Mouse (Mus musculus) gastrocnemius, adult 18-20 months (tissue): Measurements from ENCODE around the gene Rufy2. TPM values are rescaled to one million over a fixed set of nuclear protein-coding genes. Genes with fewer than 3 reads are reported as not detected.

Source experiments
- DNase-seq: peaks from one replicate; pipeline ENCODE4 v3.0.0; 2021; ENCODE audit warnings: low spot score
- long read RNA-seq, 2 experiments: library from polyadenylated mRNA; stranded (forward); transcript quantifications; one replicate each; pipeline ENCODE4 v2.0.0; 2021
- total RNA-seq, 2 experiments: library from RNA; stranded (reverse); gene quantifications; 2 replicates each; pipeline ENCODE4 v1.2.3; 2021

The Rufy2 gene
- 1 to 10 TPM; 4.1 to 4.9 TPM for total RNA-seq
- long read RNA-seq, experiment 1, full-length matches to known transcripts: 1 of 2 reads
- long read RNA-seq, experiment 1, partial matches to known transcripts: 1 of 2 reads
- long read RNA-seq, experiment 1, other reads (novel, unspliced or antisense): 0 of 2 reads
- long read RNA-seq, experiment 2, full-length matches to known transcripts: 1 of 4 reads
- long read RNA-seq, experiment 2, partial matches to known transcripts: 0 of 4 reads
- long read RNA-seq, experiment 2, other reads (novel, unspliced or antisense): 3 of 4 reads

- DNase-seq: peak; percentile 71
These were observed at the start of gene Rufy2 for GRCm38 (mm10) chr10:62980039-62980954. Gene Rufy2, plus strand, starts transcription at chr10:62980223.

DNA sequence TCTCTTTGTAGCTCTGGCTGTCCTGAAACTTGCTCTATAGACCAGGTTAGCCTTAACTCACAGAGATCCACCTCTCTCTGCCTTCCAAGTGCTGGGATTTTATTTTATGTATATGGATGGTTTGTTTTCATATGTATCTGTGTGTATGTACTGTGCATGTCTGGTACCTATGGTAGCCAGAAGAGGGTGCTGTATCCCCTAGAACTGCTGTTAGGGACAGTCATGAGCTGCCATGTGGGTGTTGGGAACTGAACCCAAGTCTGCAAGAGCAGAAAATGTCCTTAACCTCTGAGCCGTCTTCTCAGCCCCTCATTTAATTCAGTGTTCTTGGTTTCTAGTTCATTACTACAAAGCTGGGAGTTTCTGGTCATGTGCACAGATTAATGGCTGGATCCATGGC is 47.6 kb upstream of the Rufy2 start:
- no peak for DNase-seq

GRCm38 (mm10) chr10:62944975-62945580 is 34.9 kb upstream of the Rufy2 start:
- DNase-seq: no peak

DNA sequence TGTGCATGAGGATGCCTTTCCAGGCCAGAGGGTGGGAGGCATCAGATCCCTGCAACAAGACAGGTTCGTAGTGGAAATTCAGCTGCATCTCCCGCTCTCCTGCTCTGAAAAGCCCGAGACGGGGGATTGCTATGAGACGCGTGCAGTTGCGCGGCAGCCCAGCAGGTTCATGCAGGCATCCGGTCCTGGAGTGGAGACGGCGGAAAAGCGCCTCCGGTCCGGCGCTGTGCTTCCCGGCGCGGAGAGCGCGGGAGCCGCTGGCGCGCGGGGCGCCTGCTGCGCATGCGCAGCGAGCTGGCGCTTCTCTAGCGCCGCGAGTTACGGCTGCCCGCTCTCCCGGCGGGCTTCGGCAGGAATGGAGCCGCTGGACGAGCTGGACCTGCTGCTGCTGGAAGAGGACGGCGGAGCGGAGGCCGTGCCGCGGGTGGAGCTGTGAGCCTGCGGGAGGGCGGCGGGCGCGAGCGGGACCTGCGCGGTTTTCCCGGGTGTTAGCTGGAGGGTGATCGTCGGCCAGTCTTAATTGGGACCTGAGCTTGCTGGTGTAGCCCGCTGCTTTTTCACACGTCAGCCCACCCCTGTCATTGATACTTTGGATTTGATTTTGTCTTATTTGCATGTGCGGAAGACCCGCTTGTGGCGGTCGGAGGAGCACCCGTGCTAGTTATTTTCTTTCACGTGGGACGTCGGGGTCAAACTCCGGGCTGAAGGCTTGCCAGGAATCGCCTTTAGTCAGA is 33.1 kb upstream of the Rufy2 start, which contains the start of gene Dna2:
Gene Dna2, plus strand, starts transcription at position 289 of the 734 bp plus-strand sequence.
- DNase-seq: peak; percentile 51

DNA sequence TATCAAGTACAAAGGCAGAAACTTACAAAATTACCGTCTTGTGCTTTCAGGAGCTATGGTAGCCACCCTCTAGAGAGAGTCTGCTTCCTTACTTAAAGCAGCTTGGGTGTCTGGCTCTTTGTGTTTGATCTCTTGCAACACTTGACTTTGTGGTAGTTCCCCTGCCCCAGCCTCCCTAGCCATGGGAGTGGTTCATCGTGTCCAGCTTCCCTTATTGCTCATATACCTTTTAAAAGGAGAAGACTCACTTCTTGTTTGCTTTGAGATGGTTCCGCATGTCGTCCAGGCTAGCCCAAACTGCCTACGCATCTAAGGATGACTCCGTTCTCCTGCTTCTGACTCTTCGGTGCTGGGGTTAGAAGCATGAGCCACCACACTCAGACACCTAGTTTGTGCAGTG is 31.5 kb upstream of the Rufy2 start:
- DNase-seq: no peak

- no peak for DNase-seq
These were observed 16.1 kb upstream of the Rufy2 start for GRCm38 (mm10) chr10:62963956-62964355.

DNA sequence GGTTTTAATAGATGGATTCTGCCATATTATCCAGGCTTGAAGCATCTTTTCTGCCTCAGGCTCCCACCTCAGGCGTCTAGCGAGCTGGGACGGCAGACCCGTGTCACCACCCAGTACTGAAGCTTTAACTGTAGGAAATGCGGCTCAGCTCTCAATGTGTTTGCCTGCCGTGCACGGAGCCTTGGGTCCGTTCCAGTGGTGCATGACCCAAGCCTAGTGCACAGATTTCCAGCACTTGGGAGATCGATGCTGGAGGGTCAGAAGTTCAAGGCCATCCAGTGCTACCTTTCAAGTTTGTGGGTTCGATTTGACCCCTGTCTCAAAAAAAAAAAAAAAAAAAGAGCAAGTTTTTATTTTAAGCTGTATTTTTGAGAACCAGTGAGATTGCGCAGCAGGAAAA is 14.2 kb upstream of the Rufy2 start:
- DNase-seq: no peak

GRCm38 (mm10) chr10:62966291-62966690 is 13.7 kb upstream of the Rufy2 start:
- no peak for DNase-seq

GRCm38 (mm10) chr10:62971821-62972220 is 8.2 kb upstream of the Rufy2 start:
- no peak for DNase-seq

DNA sequence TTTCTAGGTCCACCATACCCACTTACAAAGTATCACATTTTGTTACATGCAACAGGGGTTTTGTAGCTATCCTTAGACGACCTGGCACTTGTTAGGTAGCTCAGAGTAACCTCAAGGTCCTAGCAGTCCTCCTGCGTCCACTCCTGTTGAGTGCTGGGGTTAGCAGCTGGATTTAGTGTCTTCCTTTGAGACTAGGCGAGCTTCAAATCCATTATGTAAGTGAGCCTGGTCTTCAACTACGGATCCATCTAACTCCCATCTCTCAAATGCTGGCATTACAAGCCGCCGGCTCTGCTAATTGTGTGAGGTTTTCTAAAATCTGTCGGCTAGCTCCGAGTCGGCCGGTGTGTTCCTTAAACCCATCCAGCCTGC is 370 bp upstream of the Rufy2 start:
- no peak for DNase-seq

DNA sequence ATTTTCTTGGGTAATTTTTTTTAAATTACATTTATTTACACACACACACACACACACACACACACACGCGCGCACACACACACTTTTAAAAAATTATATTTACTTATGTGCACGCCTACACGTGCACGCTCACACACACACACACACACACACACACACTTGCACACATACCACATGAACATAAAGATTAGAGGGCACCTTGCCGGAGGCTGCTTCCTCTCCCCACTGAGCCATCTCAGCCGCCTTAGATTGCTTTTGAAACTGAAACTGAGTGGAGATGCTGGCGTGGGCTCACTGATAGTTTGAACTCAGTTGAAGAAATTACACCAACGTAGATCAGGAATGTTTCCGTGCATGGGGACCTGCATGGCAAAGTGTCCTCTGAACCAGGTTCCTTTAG is 4.0 kb downstream of the Rufy2 start:
- DNase-seq: no peak

DNA sequence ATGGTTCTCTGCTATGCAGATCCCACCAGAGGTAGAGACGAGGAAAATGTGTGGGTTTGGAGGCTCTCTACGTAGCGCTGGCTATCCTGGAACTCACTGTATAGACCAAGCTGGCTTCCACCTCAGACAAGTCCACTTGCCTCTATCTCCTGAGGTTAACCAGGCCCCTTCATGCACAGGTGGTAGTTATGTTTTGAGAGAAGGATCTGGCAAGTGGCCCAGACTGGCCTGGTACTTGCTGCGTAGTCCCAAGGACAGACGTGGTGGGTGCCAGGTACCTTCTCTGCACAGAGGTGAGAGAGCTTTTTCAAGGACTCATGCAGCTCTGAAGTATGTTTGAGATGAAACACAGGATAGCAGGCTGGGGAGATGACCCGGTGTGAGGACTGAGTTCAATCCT is 4.5 kb downstream of the Rufy2 start:
- no peak for DNase-seq

DNA sequence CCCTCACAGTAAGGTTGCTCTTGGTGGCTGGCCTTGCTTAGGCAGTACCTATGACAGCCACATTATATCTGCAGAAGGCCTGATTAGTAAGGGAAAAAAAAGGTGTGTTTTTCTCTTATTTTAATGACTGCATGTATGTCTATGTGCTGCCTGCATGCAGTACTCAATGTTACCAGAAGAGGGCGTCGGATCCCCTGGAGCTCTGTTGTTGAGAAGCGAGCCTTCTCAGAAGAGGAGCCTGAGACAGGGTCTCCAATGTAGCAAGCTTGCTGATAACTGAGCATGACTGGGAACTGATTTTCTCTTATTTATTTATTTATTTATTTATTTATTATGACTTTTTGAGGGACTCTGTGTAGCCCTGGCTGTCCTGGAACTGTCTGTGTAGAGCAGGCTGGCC is 7.3 kb downstream of the Rufy2 start:
- DNase-seq: no peak

GRCm38 (mm10) chr10:62990636-62991035 is 10.6 kb downstream of the Rufy2 start:
- no peak for DNase-seq

- DNase-seq: no peak
These were observed 14.0 kb downstream of the Rufy2 start for GRCm38 (mm10) chr10:62993991-62994390.

DNA sequence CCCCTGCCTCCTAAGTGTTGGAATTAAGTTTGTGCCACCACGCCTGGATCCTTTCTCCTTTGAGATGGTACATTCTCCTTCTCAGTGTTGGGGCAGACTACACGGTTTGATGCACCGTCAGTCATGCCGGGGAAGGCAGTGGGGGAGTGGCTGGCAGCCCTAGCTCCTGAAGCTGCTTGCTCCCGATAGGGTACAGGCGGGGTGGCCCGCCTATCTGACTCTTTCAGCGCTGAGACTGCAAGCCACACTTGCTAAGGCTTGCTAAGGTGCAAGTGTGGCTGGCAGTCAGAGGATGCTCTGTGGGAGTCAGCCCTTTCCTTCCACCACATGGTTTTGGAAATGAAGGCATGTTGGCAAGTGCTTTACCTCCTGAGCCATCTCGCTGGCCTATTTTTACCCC is 20.6 kb downstream of the Rufy2 start:
- no peak for DNase-seq

GRCm38 (mm10) chr10:63003252-63003651 is 23.2 kb downstream of the Rufy2 start:
- no peak for DNase-seq

DNA sequence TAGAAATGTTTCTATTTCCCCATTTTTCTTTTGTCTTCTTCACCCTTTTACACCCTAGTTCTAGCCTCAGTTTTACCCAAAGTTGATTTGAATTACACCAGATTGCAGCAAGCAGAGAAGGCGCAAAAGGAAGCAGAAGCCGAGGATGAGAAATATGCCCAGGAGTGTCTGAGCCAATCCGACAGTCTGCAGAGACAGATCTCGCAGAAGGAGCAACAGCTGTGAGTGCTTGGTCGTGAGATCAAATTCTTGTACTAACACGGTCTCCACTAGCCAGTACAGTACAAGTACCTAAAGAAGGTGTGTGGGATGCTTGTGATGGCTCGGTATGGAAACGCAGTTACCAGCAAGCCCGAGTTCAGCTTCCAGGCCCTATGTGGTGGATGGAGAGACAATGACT is 24.5 kb downstream of the Rufy2 start:
- DNase-seq: no peak

DNA sequence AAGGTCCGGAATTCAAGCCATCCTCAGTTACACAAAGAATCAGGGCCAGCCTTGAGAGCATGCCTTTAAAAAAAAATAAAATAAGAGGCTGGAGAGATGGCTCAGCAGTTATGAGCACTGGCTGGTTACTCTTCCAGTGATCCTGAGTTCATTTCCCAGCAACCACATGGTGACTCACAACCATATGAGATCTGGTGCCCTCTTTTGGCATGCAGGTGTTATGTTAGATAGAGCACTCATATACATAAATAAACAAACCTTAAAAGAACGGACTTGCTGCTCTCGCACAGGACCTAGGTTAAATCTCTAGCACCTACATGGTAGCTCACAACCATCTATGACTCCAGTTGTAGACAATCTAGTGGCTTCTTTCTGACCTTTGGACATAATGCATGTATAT is 28.2 kb downstream of the Rufy2 start:
- no peak for DNase-seq

- no peak for DNase-seq
These were observed 30.2 kb downstream of the Rufy2 start for GRCm38 (mm10) chr10:63010268-63010667.

- DNase-seq: no peak
These were observed 31.5 kb downstream of the Rufy2 start for GRCm38 (mm10) chr10:63011556-63011955.

DNA sequence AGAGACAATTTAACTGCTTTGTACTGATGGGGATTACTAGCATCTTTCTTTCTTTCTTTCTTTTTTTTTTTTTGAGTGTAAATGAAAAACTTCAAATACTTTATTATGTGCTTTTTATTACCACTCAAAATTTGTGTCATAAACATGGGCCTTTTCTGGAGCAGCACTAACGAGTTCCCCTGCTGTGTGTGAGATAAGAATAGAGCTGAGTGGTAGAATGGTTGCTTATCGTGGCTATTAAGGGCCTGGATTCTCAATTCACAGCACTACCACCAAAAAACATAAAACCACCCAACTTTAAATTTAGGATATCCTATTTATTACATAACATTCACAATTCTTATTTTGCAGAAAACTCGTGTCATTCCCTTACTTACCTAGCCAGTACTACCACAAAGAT is 33.5 kb downstream of the Rufy2 start:
- no peak for DNase-seq
